Mouse (Mus musculus): Measurements from ENCODE around the gene 2610001J05Rik.

DNA sequence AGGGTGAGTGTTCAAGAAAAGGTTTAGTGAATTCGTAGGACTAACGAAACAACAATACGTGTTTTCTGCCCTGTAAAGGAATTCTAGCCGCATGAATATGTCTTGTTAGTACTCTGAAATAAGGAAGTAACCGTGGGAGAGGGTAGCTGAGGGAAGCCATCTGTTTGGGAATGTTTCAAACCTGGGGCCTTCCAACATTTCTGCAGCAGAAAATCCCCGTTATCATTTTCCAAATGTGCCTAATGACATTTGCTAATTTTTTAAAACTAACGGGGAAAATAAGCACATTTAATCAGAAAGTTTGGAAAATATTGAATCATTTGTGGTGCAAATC, 274 bp upstream of the 2610001J05Rik start:
- TF ChIP-seq GATA1 (IDR thresholded peaks at IDR 0.05; ENCODE audit: borderline replicate concordance, low read length), result no peak
- TF ChIP-seq FLI1 (IDR thresholded peaks at IDR 0.05; ENCODE audit: low read length), result no peak
